Mouse (Mus musculus): ENCODE data around the gene Thoc6. TPM values are rescaled to one million over a fixed set of nuclear protein-coding genes. Genes with fewer than 3 reads are reported as not detected.

Thoc6 gene
- polyA plus RNA-seq, 1 experiment from 2014 or later: 49.6 TPM

- peak overlapping the region; percentile 96 for H3K4me2 ChIP-seq
- H3K9ac ChIP-seq: no peak overlapping the region
- DNase-seq (no peak), ATAC-seq (ENCODE audit: insufficient read depth) (no peak)
- H3K4me1 ChIP-seq (ENCODE audit: insufficient read depth): peaks cover 6% of the 10 kb centered on the region; the same call in 1 of the 2 replicates
- peak overlapping the region; percentile 61 for H3K4me3 ChIP-seq (ENCODE audit: low read depth, low read length)
- WGBS: 55% methylated on average over 3 of the region's 3 CpGs
- peaks cover 4% of the 10 kb centered on the region; the same call in 1 of the 2 replicates for H3K27me3 ChIP-seq (ENCODE audit: insufficient read depth, low read length)
- H3K9me3 ChIP-seq (ENCODE audit: low read depth, low read length): no peaks in the 10 kb centered on the region
- TF ChIP-seq CTCF (IDR thresholded peaks at IDR 0.05; ENCODE audit: low read depth): no peak
- H3K27ac ChIP-seq (ENCODE audit: low read depth): no peak overlapping the region
- peaks cover 31% of the 10 kb centered on the region for H3K36me3 ChIP-seq (ENCODE audit: insufficient read depth)
These were observed 921 bp downstream of the Thoc6 start for GRCm38 (mm10) chr17:23672761-23673160.

- H3K4me2 ChIP-seq: no peak overlapping the region
- H3K9ac ChIP-seq: no peak overlapping the region
- DNase-seq: no peak
- H3K27ac ChIP-seq (ENCODE audit: low read depth): no peak overlapping the region
- WGBS: 90% methylated on average over 3 of the region's 3 CpGs
- H3K4me1 ChIP-seq (ENCODE audit: insufficient read depth): peaks cover 6% of the 10 kb centered on the region; the same call in 1 of the 2 replicates
- peaks cover 1% of the 10 kb centered on the region; the same call in 1 of the 2 replicates for H3K27me3 ChIP-seq (ENCODE audit: insufficient read depth, low read length)
- no peak overlapping the region for H3K4me3 ChIP-seq (ENCODE audit: low read depth, low read length)
- H3K9me3 ChIP-seq (ENCODE audit: low read depth, low read length): no peaks in the 10 kb centered on the region
- no peak for TF ChIP-seq CTCF (IDR thresholded peaks at IDR 0.05; ENCODE audit: low read depth)
- H3K36me3 ChIP-seq (ENCODE audit: insufficient read depth): peaks cover 40% of the 10 kb centered on the region
- ATAC-seq (ENCODE audit: insufficient read depth): no peak
These were observed 2.2 kb downstream of the Thoc6 start for GRCm38 (mm10) chr17:23671519-23671918.

- Histone ChIP-seq H3K4me2 (no peak overlapping the region), H3K27ac (ENCODE audit: low read depth) (no peak overlapping the region), H3K9me3 (ENCODE audit: low read depth, low read length) (no peaks in the 10 kb centered on the region), H3K27me3 (ENCODE audit: insufficient read depth, low read length) (no peaks in the 10 kb centered on the region; the same call in 1 of the 2 replicates), H3K9ac (no peak overlapping the region), H3K4me3 (ENCODE audit: low read depth, low read length) (no peak overlapping the region), H3K4me1 (ENCODE audit: insufficient read depth) (peaks cover 6% of the 10 kb centered on the region; the same call in 1 of the 2 replicates), H3K36me3 (ENCODE audit: insufficient read depth) (peaks cover 40% of the 10 kb centered on the region)
- ATAC-seq (ENCODE audit: insufficient read depth) (no peak), DNase-seq (no peak)
- 86% methylated on average over 7 of the region's 7 CpGs for WGBS
- no peak for TF ChIP-seq CTCF (IDR thresholded peaks at IDR 0.05; ENCODE audit: low read depth)
These were observed 3.1 kb downstream of the Thoc6 start for GRCm38 (mm10) chr17:23670516-23671074.

- Histone ChIP-seq H3K4me2 (no peak overlapping the region), H3K9me3 (ENCODE audit: low read depth, low read length) (no peaks in the 10 kb centered on the region), H3K4me3 (ENCODE audit: low read depth, low read length) (no peak overlapping the region), H3K27ac (ENCODE audit: low read depth) (no peak overlapping the region), H3K27me3 (ENCODE audit: insufficient read depth, low read length) (peaks cover 19% of the 10 kb centered on the region), H3K9ac (no peak overlapping the region), H3K36me3 (ENCODE audit: insufficient read depth) (peaks cover 34% of the 10 kb centered on the region), H3K4me1 (ENCODE audit: insufficient read depth) (no peaks in the 10 kb centered on the region)
- TF ChIP-seq CTCF (IDR thresholded peaks at IDR 0.05; ENCODE audit: low read depth): no peak
- WGBS: 67% methylated on average over 14 of the region's 14 CpGs
- no peak for ATAC-seq (ENCODE audit: insufficient read depth)
- no peak for DNase-seq
These were observed 8.2 kb downstream of the Thoc6 start for GRCm38 (mm10) chr17:23665511-23665910.

GRCm38 (mm10) chr17:23664556-23665021 lies 9.1 kb downstream of the Thoc6 start:
- peaks cover 22% of the 10 kb centered on the region for H3K27me3 ChIP-seq (ENCODE audit: insufficient read depth, low read length)
- DNase-seq (peak; percentile 72), ATAC-seq (ENCODE audit: insufficient read depth) (0 out of 2 replicates have a peak, but pooled peaks have one; percentile 26)
- 12% methylated on average over 5 of the region's 5 CpGs for WGBS
- H3K27ac ChIP-seq (ENCODE audit: low read depth): no peak overlapping the region
- H3K4me2 ChIP-seq: no peak overlapping the region
- no peaks in the 10 kb centered on the region for H3K9me3 ChIP-seq (ENCODE audit: low read depth, low read length)
- no peak overlapping the region for H3K4me3 ChIP-seq (ENCODE audit: low read depth, low read length)
- H3K4me1 ChIP-seq (ENCODE audit: insufficient read depth): no peaks in the 10 kb centered on the region
- H3K36me3 ChIP-seq (ENCODE audit: insufficient read depth): peaks cover 25% of the 10 kb centered on the region
- peak; percentile 82 for TF ChIP-seq CTCF (IDR thresholded peaks at IDR 0.05; ENCODE audit: low read depth)
- H3K9ac ChIP-seq: no peak overlapping the region

- WGBS: 2% methylated on average over 9 of the region's 9 CpGs
- Histone ChIP-seq H3K4me3 (ENCODE audit: low read depth, low read length) (no peak overlapping the region), H3K4me2 (no peak overlapping the region), H3K9ac (no peak overlapping the region), H3K27ac (ENCODE audit: low read depth) (no peak overlapping the region), H3K36me3 (ENCODE audit: insufficient read depth) (no peaks in the 10 kb centered on the region), H3K27me3 (ENCODE audit: insufficient read depth, low read length) (peaks cover 22% of the 10 kb centered on the region), H3K9me3 (ENCODE audit: low read depth, low read length) (no peaks in the 10 kb centered on the region), H3K4me1 (ENCODE audit: insufficient read depth) (no peaks in the 10 kb centered on the region)
- ATAC-seq (ENCODE audit: insufficient read depth) (no peak), DNase-seq (no peak)
- TF ChIP-seq CTCF (IDR thresholded peaks at IDR 0.05; ENCODE audit: low read depth): peak; percentile 64
These were observed 12.2 kb downstream of the Thoc6 start for GRCm38 (mm10) chr17:23661526-23661925.

GRCm38 (mm10) chr17:23660876-23661200 lies 12.8 kb downstream of the Thoc6 start:
- no peak overlapping the region for H3K9ac ChIP-seq
- H3K4me3 ChIP-seq (ENCODE audit: low read depth, low read length): peak overlapping the region; percentile 29
- H3K27me3 ChIP-seq (ENCODE audit: insufficient read depth, low read length): peaks cover 22% of the 10 kb centered on the region
- DNase-seq (no peak), ATAC-seq (ENCODE audit: insufficient read depth) (peak; percentile 52; the same call in 1 of the 2 replicates)
- TF ChIP-seq CTCF (IDR thresholded peaks at IDR 0.05; ENCODE audit: low read depth): no peak
- no peaks in the 10 kb centered on the region for H3K4me1 ChIP-seq (ENCODE audit: insufficient read depth)
- WGBS: 4% methylated on average over 14 of the region's 14 CpGs
- no peak overlapping the region; the same call in 1 of the 2 replicates for H3K27ac ChIP-seq (ENCODE audit: low read depth)
- no peaks in the 10 kb centered on the region for H3K36me3 ChIP-seq (ENCODE audit: insufficient read depth)
- no peaks in the 10 kb centered on the region for H3K9me3 ChIP-seq (ENCODE audit: low read depth, low read length)
- H3K4me2 ChIP-seq: peak overlapping the region; percentile 49

All from lung, embryonic 14.5 days (tissue).